Mouse (Mus musculus) neural tube, embryonic 15.5 days (tissue): Measurements from ENCODE around the gene Nde1. TPM values are rescaled to one million over a fixed set of nuclear protein-coding genes. Genes with fewer than 3 reads are reported as not detected.
"Not testable (repeated sequence)": the region's sequence is repeated elsewhere in the genome, so short reads cannot be mapped to it uniquely, and the experiment has no call there.

Source experiments
- ATAC-seq: fragments of 200-750 bp; cut with Nextera tagmentation; 2 replicates; pipeline ENCODE4 v1.8.0; 2017; ENCODE audit warnings: mild to moderate bottlenecking, moderate TSS enrichment, moderate library complexity; ENCODE audit not compliant: low FRiP score
- H3K27ac ChIP-seq: fragments of 300-500 bp; sonication (generic); replicated peaks from 2 replicates; pipeline ENCODE4 v1.5.1; 2015; ENCODE audit warnings: mild to moderate bottlenecking, inconsistent platforms
- H3K27me3 ChIP-seq: fragments of 300-500 bp; sonication (generic); replicated peaks from 2 replicates; pipeline ENCODE4 v1.6.1; 2015; ENCODE audit warnings: inconsistent platforms
- H3K36me3 ChIP-seq: fragments of 300-500 bp; sonication (generic); 2 replicates; pipeline ENCODE4 v1.6.1; 2015; ENCODE audit warnings: inconsistent platforms
- H3K4me1 ChIP-seq: fragments of 300-500 bp; sonication (generic); 2 replicates; pipeline ENCODE4 v1.6.1; 2015; ENCODE audit warnings: inconsistent platforms
- H3K4me2 ChIP-seq: fragments of 300-500 bp; sonication (generic); 2 replicates; pipeline ENCODE4 v1.6.1; 2015; ENCODE audit warnings: inconsistent platforms, mild to moderate bottlenecking, moderate library complexity
- H3K4me3 ChIP-seq: fragments of 300-500 bp; sonication (generic); replicated peaks from 2 replicates; pipeline ENCODE4 v1.5.1; 2015; ENCODE audit warnings: mild to moderate bottlenecking, inconsistent platforms
- H3K9ac ChIP-seq: fragments of 300-500 bp; sonication (generic); replicated peaks from 2 replicates; pipeline ENCODE4 v1.6.1; 2015; ENCODE audit warnings: mild to moderate bottlenecking, inconsistent platforms
- H3K9me3 ChIP-seq: fragments of 300-500 bp; sonication (generic); replicated peaks from 2 replicates; pipeline ENCODE4 v1.6.1; 2016; ENCODE audit warnings: inconsistent platforms
- WGBS: fragments of 180-500 bp; shearing (Covaris S2); methylation state at CpG from one replicate; pipeline ENCODE4 v1.1.7; 2015; ENCODE audit warnings: mixed read lengths; 5-methylcytosine and 5-hydroxymethylcytosine counted together
- polyA plus RNA-seq: library from polyadenylated mRNA; unstranded; fragments of >200 nt; fragmentation: Nextera tagmentation; extraction: Ambion mirVana; gene quantifications from 2 replicates; pipeline ENCODE4 v1.2.1, GENCODE M21; 2015

The Nde1 gene
- polyA plus RNA-seq, 1 experiment from 2014 or later = 18.5 TPM

DNA sequence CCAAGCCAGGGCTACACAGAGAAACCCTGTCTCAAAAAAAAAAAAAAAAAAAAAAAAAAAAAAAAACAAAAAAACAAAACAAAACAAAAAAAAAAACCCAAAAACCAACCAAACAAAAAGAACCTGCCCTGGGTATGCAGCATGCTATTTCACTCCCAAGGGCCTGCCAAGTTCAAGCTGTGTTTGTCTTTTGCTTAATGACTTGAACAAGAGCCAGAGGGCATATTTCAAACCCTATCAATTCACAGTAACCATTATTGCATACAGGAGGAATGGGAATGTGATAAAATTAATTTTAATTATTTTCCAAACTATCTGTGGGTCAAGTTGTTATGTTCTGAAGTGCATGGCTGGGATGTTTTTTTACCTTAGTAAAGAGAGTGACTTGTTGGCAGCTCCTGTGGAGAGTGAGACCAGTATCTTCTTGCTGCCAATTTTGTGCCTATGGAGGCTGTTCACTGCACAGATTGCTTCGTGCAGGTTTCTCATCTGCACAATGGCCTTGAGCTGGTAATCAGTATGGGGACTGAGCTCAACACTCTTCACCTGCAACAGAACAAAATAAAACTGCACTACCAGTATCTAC is 25.0 kb upstream of the Nde1 start:
- no peak for ATAC-seq
- peaks cover 82% of the 10 kb centered on the region for H3K36me3 ChIP-seq

DNA sequence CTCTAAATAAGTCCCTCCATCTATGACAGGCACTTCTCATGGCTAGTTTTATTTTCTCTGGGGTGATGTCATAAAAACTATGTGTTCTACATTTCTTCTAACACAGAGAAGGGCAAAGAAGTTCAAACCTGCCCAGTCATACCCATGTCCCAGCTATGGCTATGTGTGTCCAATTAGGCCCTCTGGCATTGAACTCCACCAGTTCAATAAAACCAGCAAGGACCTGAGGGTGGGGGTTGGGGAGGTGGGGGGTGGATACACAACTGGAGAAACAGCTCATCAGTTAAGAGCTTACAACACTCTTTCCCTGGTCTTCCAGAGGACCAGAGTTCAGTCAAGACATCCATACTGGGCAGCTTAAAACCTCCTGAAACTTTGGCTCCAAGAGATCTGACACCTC is 24.0 kb upstream of the Nde1 start:
- Histone ChIP-seq H3K4me3 (no peak overlapping the region), H3K4me2 (no peak overlapping the region), H3K9me3 (no peaks in the 10 kb centered on the region), H3K27ac (no peak overlapping the region), H3K4me1 (no peaks in the 10 kb centered on the region), H3K27me3 (no peaks in the 10 kb centered on the region), H3K9ac (no peak overlapping the region), H3K36me3 (peaks cover 85% of the 10 kb centered on the region)
- ATAC-seq = no peak

More for the DNA sequence above, 25.0 kb upstream of the Nde1 start:
- Histone ChIP-seq H3K9ac (no peak overlapping the region), H3K4me1 (no peaks in the 10 kb centered on the region), H3K9me3 (no peaks in the 10 kb centered on the region), H3K27ac (no peak overlapping the region), H3K4me3 (no peak overlapping the region), H3K27me3 (no peaks in the 10 kb centered on the region), H3K4me2 (no peak overlapping the region)
- whole genome bisulfite sequencing = 68% methylated on average over 1 of the region's 1 CpGs

DNA sequence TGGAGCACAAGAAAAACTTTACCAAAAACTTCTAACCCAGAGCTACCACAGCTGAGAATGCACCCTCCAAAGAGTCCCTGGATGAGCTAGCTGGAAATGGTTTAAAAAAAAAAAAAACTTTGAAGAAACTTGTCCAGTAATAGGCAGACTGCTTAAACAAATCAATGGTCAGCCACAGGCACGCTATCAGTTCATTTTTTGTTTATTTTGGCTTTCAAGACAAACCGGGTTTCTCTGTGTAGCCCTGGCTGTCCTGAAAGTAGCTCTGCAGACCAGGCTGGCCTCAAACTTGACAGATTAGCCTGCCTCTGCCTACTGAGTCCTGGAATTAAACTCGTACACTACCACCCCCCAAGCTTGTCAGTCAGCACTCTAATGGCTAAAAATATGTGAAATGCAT is 19.8 kb upstream of the Nde1 start:
- Histone ChIP-seq H3K4me2 (no peak overlapping the region), H3K4me1 (no peaks in the 10 kb centered on the region), H3K9ac (no peak overlapping the region), H3K27me3 (no peaks in the 10 kb centered on the region), H3K4me3 (no peak overlapping the region), H3K27ac (no peak overlapping the region), H3K36me3 (peaks cover 84% of the 10 kb centered on the region), H3K9me3 (no peaks in the 10 kb centered on the region)
- 89% methylated on average over 3 of the region's 3 CpGs for WGBS
- ATAC-seq = no peak

GRCm38 (mm10) chr16:14147712-14148111 is 15.4 kb upstream of the Nde1 start:
- no peaks in the 10 kb centered on the region for H3K4me1 ChIP-seq
- H3K4me3 ChIP-seq = no peak overlapping the region
- H3K36me3 ChIP-seq = peaks cover 74% of the 10 kb centered on the region
- H3K9me3 ChIP-seq = no peaks in the 10 kb centered on the region
- H3K9ac ChIP-seq = no peak overlapping the region
- no peak for ATAC-seq
- no peaks in the 10 kb centered on the region for H3K27me3 ChIP-seq
- no peak overlapping the region for H3K27ac ChIP-seq
- H3K4me2 ChIP-seq = no peak overlapping the region

DNA sequence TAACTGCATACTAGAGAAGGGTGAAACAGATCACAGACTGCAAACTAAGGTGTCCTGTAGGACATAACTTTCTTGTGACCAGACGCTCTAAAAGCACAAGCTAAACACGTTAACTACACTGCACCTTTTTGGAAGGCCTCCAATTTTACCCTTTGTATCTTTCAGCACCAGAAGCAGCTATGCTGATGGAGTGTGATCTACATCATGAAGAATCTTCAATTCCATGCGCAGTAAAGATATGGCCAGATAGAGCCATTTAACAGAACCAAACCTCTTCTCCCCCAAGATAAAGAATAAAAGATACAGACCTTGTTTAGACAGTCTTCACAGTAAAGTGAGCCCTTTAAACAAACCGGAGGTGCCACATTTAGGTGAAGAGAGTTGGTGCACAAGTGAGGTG is 11.4 kb upstream of the Nde1 start:
- WGBS = 95% methylated on average over 4 of the region's 4 CpGs
- H3K27ac ChIP-seq = no peak overlapping the region
- H3K4me1 ChIP-seq = no peaks in the 10 kb centered on the region
- no peaks in the 10 kb centered on the region for H3K27me3 ChIP-seq
- H3K9me3 ChIP-seq = no peaks in the 10 kb centered on the region
- ATAC-seq = no peak
- H3K4me3 ChIP-seq = no peak overlapping the region
- H3K36me3 ChIP-seq = peaks cover 44% of the 10 kb centered on the region
- H3K4me2 ChIP-seq = no peak overlapping the region
- no peak overlapping the region for H3K9ac ChIP-seq

DNA sequence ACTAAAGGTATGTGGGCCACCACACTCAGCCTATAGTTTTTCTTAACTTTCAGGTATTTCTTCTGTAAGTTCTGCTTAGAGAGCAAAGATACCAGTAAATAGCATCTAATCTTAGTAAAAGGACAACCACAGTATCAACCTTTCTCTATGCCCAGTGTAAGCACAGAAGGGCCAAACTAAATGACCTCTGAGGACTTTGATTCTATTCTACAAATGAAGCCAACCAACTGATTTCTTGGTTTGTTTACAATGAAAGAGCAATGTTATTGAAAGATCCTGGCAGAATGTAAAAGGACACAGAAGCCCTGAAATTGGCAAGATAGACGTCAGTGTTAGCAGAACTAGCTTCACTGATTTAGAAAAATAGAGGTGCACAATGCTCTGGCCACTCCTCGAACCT is 7.4 kb upstream of the Nde1 start:
- Histone ChIP-seq H3K4me1 (peaks cover 17% of the 10 kb centered on the region), H3K36me3 (peaks cover 25% of the 10 kb centered on the region)
- ATAC-seq, H3K9ac ChIP-seq, H3K27me3 ChIP-seq, H3K4me3 ChIP-seq, H3K4me2 ChIP-seq, H3K9me3 ChIP-seq, H3K27ac ChIP-seq: not testable (repeated sequence)
- WGBS = 94% methylated on average over 1 of the region's 2 CpGs

GRCm38 (mm10) chr16:14156312-14156711 is 6.8 kb upstream of the Nde1 start:
- Histone ChIP-seq H3K36me3 (peaks cover 20% of the 10 kb centered on the region), H3K9me3 (no peaks in the 10 kb centered on the region)
- WGBS = 96% methylated on average over 6 of the region's 6 CpGs

DNA sequence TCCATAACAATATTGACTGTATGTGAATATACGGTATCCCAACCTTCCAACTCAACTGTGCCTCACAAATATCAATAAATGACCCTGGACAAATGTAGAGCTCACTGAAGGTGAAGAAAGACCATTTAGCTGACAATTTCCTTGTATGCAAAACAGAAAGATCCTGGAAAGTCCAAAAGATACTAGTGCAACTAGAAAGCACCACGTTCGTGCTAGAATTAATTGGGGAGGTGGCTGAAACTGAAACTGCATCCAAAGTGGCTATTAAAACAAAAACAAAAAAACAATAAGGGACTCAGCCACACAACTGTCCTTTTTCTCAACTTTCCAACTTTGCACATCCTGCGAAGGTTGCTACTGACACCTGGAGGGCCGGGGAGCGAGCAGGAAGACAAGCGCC is 4.5 kb upstream of the Nde1 start:
- Histone ChIP-seq H3K36me3 (peaks cover 2% of the 10 kb centered on the region; the same call in 1 of the 2 replicates), H3K4me3 (peak overlapping the region; percentile 74), H3K4me2 (peak overlapping the region; percentile 79), H3K4me1 (peaks cover 24% of the 10 kb centered on the region), H3K27me3 (no peaks in the 10 kb centered on the region), H3K9ac (peak overlapping the region; percentile 70), H3K9me3 (no peaks in the 10 kb centered on the region), H3K27ac (peak overlapping the region; percentile 84)
- no peak for ATAC-seq
- WGBS = 9% methylated on average over 7 of the region's 7 CpGs

More at GRCm38 (mm10) chr16:14156312-14156711, 6.8 kb upstream of the Nde1 start:
- no peaks in the 10 kb centered on the region for H3K27me3 ChIP-seq
- H3K4me1 ChIP-seq = peaks cover 17% of the 10 kb centered on the region
- no peak overlapping the region for H3K4me2 ChIP-seq
- H3K27ac ChIP-seq = no peak overlapping the region
- no peak for ATAC-seq
- H3K4me3 ChIP-seq = no peak overlapping the region
- no peak overlapping the region for H3K9ac ChIP-seq

- H3K9me3 ChIP-seq = no peaks in the 10 kb centered on the region
- H3K36me3 ChIP-seq = no peaks in the 10 kb centered on the region
- peak overlapping the region; percentile 74 for H3K4me3 ChIP-seq
- ATAC-seq = peak; percentile 97
- peak overlapping the region; percentile 88 for H3K9ac ChIP-seq
- WGBS = 1% methylated on average over 45 of the region's 58 CpGs
- peak overlapping the region; percentile 79 for H3K4me2 ChIP-seq
- H3K4me1 ChIP-seq = peaks cover 30% of the 10 kb centered on the region
- H3K27me3 ChIP-seq = no peaks in the 10 kb centered on the region
- peak overlapping the region; percentile 98 for H3K27ac ChIP-seq
Observed at GRCm38 (mm10) chr16:14158936-14159745, 3.9 kb upstream of the Nde1 start.

- Histone ChIP-seq H3K4me1 (peaks cover 31% of the 10 kb centered on the region), H3K9ac (peak overlapping the region; percentile 88), H3K9me3 (no peaks in the 10 kb centered on the region), H3K4me3 (peak overlapping the region; percentile 74), H3K36me3 (no peaks in the 10 kb centered on the region), H3K27ac (peak overlapping the region; percentile 98), H3K4me2 (peak overlapping the region; percentile 70), H3K27me3 (no peaks in the 10 kb centered on the region)
- ATAC-seq = peak; percentile 46
- under 1% methylated on average over 10 of the region's 10 CpGs for WGBS
Observed at GRCm38 (mm10) chr16:14159746-14160131, 3.3 kb upstream of the Nde1 start.

- Histone ChIP-seq H3K9me3 (no peaks in the 10 kb centered on the region), H3K9ac (no peak overlapping the region), H3K4me1 (peaks cover 31% of the 10 kb centered on the region), H3K4me3 (no peak overlapping the region), H3K27ac (no peak overlapping the region), H3K27me3 (no peaks in the 10 kb centered on the region), H3K4me2 (no peak overlapping the region), H3K36me3 (no peaks in the 10 kb centered on the region)
- ATAC-seq = no peak
- 73% methylated on average over 1 of the region's 1 CpGs for WGBS
Observed at GRCm38 (mm10) chr16:14160941-14161340, 2.1 kb upstream of the Nde1 start.

- no peaks in the 10 kb centered on the region for H3K9me3 ChIP-seq
- H3K4me2 ChIP-seq = peak overlapping the region; percentile 76
- H3K4me3 ChIP-seq = peak overlapping the region; percentile 60
- WGBS = 3% methylated on average over 10 of the region's 10 CpGs
- peaks cover 14% of the 10 kb centered on the region for H3K4me1 ChIP-seq
- H3K27me3 ChIP-seq = no peaks in the 10 kb centered on the region
- H3K36me3 ChIP-seq = no peaks in the 10 kb centered on the region
- H3K9ac ChIP-seq = peak overlapping the region; percentile 44
- H3K27ac ChIP-seq = no peak overlapping the region
- no peak for ATAC-seq
Observed at GRCm38 (mm10) chr16:14163731-14164130, 656 bp downstream of the Nde1 start.
